Mouse (Mus musculus) stomach, embryonic 15.5 days (tissue): ENCODE measurements around the gene Brwd3. TPM values are rescaled to one million over a fixed set of nuclear protein-coding genes. Genes with fewer than 3 reads are reported as not detected.
A peak's percentile ranks its signal among the peaks of the same experiment; 100 is the strongest.

Source experiments
- ATAC-seq: fragments of 200-750 bp; cut with Nextera tagmentation; 2 replicates; pipeline ENCODE4 v1.8.0; 2017; ENCODE audit warnings: low read depth, moderate number of reproducible peaks, moderate TSS enrichment; ENCODE audit not compliant: insufficient read depth, low FRiP score
- H3K27ac ChIP-seq: fragments of 300-500 bp; sonication (generic); 2 replicates; pipeline ENCODE4 v1.5.1; 2015; ENCODE audit warnings: mild to moderate bottlenecking, inconsistent platforms
- H3K27me3 ChIP-seq: fragments of 300-500 bp; sonication (generic); replicated peaks from 2 replicates; pipeline ENCODE4 v1.6.1; 2015; ENCODE audit warnings: inconsistent platforms
- H3K36me3 ChIP-seq: fragments of 300-500 bp; sonication (generic); 2 replicates; pipeline ENCODE4 v1.6.1; 2015; ENCODE audit warnings: inconsistent platforms
- H3K4me1 ChIP-seq: fragments of 300-500 bp; sonication (generic); 2 replicates; pipeline ENCODE4 v1.6.1; 2015; ENCODE audit warnings: inconsistent platforms
- H3K4me2 ChIP-seq: fragments of 300-500 bp; sonication (generic); 2 replicates; pipeline ENCODE4 v1.6.1; 2015; ENCODE audit warnings: mild to moderate bottlenecking, inconsistent platforms
- H3K4me3 ChIP-seq: fragments of 300-500 bp; sonication (generic); replicated peaks from 2 replicates; pipeline ENCODE4 v1.5.1; 2015; ENCODE audit warnings: inconsistent platforms
- H3K9ac ChIP-seq: fragments of 300-500 bp; sonication (generic); 2 replicates; pipeline ENCODE4 v1.6.1; 2015; ENCODE audit warnings: inconsistent platforms
- H3K9me3 ChIP-seq: fragments of 300-500 bp; sonication (generic); 2 replicates; pipeline ENCODE4 v1.6.1; 2016; ENCODE audit warnings: inconsistent platforms
- WGBS: fragments of 180-500 bp; shearing (Covaris S2); methylation state at CpG from one replicate; pipeline ENCODE4 v1.1.7; 2015; 5-methylcytosine and 5-hydroxymethylcytosine counted together
- polyA plus RNA-seq: library from polyadenylated mRNA; unstranded; fragments of >200 nt; fragmentation: Nextera tagmentation; extraction: Ambion mirVana; gene quantifications from 2 replicates; pipeline ENCODE4 v1.2.1, GENCODE M21; 2015

The Brwd3 gene
- 3.7 TPM in 2 replicates for polyA plus RNA-seq

DNA sequence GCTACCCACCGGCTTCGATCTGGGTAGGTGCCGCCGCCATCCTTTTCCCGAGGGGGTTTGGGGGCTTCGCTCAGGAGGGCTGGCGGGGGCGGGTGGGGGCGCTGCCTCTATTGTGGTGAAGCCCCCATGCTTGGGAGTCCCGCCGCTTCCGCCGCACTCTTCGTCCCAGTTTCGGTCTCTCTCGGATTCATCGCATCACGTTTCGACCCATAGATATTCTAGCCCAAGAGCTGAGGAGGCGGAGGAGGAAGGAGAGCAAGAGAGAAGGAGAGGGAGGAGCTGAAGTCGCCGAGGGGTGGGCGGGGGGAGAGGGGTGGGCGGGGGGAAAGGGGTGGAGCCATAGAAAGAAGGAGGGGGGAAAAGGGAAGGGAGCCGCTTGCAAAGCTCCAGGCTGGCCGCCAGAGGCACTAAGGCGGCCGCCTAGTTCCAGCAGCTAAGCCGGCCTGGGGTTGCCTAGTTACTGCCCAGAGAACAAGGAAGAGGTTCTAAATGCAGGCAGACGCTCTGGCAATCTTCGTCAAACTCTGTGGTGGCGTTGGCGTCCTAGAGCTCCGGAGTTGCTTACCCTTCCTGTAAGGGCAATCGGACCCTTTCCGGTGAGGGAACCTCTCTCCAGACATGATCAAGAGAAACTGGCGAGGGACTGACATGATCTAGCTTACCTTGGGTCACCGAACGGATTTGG lies at the start of gene Brwd3:
Gene Brwd3 (minus strand): TSS at position 283 of the 685 bp plus-strand sequence.
- Histone ChIP-seq H3K27ac (peak within 1 kb of the TSS; percentile 81), H3K4me3 (peak within 1 kb of the TSS; percentile 55), H3K36me3 (no peaks in the 10 kb centered on the region), H3K27me3 (no peaks in the 10 kb centered on the region), H3K4me2 (peak within 1 kb of the TSS; percentile 57), H3K9ac (peak within 1 kb of the TSS; percentile 29; the same call in 1 of the 2 replicates), H3K9me3 (no peaks in the 10 kb centered on the region), H3K4me1 (no peaks in the 10 kb centered on the region)
- ATAC-seq: peak; percentile 96
- 21% methylated on average over 34 of the region's 39 CpGs for WGBS

DNA sequence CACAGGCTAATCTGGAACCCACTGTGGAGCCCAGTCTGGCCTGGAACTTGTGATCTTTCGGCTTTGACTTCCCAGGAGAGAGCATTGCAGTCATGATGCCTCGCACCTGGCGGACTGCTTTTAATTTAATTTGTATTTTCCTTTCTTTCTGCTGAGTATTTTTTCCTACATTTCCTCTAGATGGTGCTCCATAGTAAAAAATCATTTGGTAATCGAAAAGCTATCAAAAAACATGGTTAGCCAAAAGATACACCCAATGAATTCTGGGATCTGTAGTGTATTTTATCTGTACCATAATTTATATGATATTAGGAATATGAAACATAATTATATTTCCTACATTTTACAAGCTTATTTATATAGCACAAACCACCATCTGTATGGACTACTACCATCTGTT lies 28.5 kb upstream of the Brwd3 start:
- ATAC-seq: no peak
- H3K36me3 ChIP-seq: no peaks in the 10 kb centered on the region
- H3K27ac ChIP-seq: no peak overlapping the region
- H3K4me3 ChIP-seq: no peak overlapping the region
- no peaks in the 10 kb centered on the region for H3K4me1 ChIP-seq
- no peak overlapping the region for H3K9ac ChIP-seq
- 76% methylated on average over 4 of the region's 4 CpGs for whole genome bisulfite sequencing
- H3K4me2 ChIP-seq: no peak overlapping the region
- no peaks in the 10 kb centered on the region for H3K9me3 ChIP-seq
- H3K27me3 ChIP-seq: no peaks in the 10 kb centered on the region

DNA sequence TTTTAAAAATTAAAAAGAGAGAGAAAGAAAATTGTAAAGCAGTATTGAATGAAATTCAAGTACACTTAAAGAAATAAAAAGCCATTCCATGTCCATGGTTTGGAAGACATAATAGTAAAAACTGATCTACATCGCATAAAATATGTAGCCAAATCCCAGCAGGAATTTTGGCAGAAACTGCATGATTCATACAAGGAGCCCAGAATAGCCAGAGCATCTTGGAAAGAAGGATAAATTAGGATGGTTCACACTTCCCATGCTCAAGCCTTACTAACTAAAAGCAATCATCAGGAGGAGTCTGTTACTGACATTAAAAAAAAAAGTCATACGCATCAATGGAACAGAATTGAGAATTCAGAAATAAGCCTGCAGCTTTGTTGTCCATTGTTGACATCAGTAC lies 8.5 kb upstream of the Brwd3 start:
- no peaks in the 10 kb centered on the region for H3K27me3 ChIP-seq
- no peak for ATAC-seq
- H3K4me3 ChIP-seq: no peak overlapping the region
- H3K36me3 ChIP-seq: no peaks in the 10 kb centered on the region
- H3K9me3 ChIP-seq: no peaks in the 10 kb centered on the region
- no peak overlapping the region for H3K27ac ChIP-seq
- 93% methylated on average over 2 of the region's 2 CpGs for WGBS
- no peak overlapping the region for H3K9ac ChIP-seq
- no peak overlapping the region for H3K4me2 ChIP-seq
- H3K4me1 ChIP-seq: no peaks in the 10 kb centered on the region

DNA sequence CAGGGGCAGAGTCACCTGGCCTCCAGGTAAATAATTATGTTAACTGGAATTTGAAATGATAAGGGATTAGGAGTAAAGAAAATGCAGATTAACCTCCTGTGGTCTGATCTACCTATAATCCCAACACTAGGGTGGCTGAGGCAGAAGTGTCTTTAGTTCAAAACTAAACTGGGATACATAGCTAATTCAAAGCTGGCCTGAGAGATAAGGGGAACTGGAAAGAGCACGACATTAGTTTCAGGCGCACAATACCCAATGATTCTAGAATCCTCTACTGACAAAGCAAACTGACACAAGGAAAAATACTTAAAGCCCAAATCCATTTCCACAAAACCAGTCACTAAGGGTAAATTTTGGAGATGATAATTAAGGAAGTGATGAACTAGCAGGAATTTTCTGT lies 2.2 kb upstream of the Brwd3 start:
- Histone ChIP-seq H3K4me1 (no peaks in the 10 kb centered on the region), H3K9me3 (no peaks in the 10 kb centered on the region), H3K4me3 (no peak overlapping the region), H3K27ac (no peak overlapping the region), H3K27me3 (no peaks in the 10 kb centered on the region), H3K36me3 (no peaks in the 10 kb centered on the region), H3K4me2 (no peak overlapping the region), H3K9ac (no peak overlapping the region)
- 92% methylated on average over 2 of the region's 2 CpGs for WGBS
- no peak for ATAC-seq

DNA sequence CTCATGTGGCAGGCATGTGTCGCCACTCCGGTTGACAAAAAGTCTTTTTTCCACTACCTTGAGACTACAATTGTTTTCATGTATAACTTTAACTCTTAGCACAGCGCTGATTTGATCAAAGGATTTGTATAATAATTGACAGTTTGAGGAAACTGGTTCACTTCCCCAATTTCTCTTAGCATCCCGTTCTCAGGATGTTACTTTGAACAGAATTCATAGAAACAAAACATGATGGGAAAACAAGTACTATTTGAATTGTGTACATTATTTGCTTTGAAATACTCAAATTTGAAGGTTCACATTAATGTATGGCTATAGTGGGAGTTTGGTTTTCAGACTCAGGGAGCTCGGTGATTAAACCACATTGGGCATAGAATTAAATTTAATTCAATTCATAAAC lies 1.1 kb upstream of the Brwd3 start:
- Histone ChIP-seq H3K9ac (no peak overlapping the region), H3K36me3 (no peaks in the 10 kb centered on the region), H3K4me1 (no peaks in the 10 kb centered on the region), H3K9me3 (no peaks in the 10 kb centered on the region), H3K27ac (no peak overlapping the region), H3K4me3 (peak overlapping the region; percentile 55), H3K4me2 (peak overlapping the region; percentile 41), H3K27me3 (no peaks in the 10 kb centered on the region)
- ATAC-seq: no peak
- 64% methylated on average over 5 of the region's 5 CpGs for WGBS

DNA sequence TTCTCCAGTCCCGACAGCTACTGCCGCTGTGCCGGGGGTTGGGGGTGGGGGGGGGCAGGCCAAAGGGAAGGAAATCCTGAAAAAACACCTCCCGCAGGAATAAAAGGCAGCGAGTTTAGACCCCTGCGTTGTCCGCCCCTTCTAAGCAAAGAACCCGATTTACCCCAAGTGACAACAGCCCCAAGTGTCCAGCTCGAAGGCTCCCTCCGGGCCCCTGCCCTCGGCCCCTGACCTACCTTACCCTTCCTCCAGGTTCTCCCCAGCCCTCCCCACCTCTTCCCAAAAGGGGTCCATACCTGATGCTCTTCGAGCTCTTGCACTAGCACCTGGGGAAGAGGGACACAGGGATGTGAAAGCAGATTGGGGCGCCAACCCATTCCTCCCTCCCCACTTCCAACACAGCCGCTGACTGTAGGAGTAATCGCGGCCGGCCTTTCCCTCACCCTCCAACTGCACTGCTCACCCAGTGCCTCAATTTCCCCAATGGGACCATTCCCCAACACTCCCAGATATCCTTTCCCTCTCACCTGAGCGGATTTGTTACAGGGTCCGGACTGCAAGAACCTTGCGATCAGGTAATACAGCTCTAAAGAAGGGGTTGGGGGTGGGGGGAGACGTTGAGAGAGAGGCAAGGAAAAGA lies 671 bp downstream of the Brwd3 start:
- peak; percentile 11; the same call in 1 of the 2 replicates for ATAC-seq
- Histone ChIP-seq H3K4me3 (peak overlapping the region; percentile 55), H3K4me1 (no peaks in the 10 kb centered on the region), H3K9me3 (no peaks in the 10 kb centered on the region), H3K36me3 (no peaks in the 10 kb centered on the region), H3K9ac (peak overlapping the region; percentile 29; the same call in 1 of the 2 replicates), H3K27me3 (no peaks in the 10 kb centered on the region), H3K4me2 (peak overlapping the region; percentile 57), H3K27ac (peak overlapping the region; percentile 81)
- 17% methylated on average over 21 of the region's 21 CpGs for WGBS

DNA sequence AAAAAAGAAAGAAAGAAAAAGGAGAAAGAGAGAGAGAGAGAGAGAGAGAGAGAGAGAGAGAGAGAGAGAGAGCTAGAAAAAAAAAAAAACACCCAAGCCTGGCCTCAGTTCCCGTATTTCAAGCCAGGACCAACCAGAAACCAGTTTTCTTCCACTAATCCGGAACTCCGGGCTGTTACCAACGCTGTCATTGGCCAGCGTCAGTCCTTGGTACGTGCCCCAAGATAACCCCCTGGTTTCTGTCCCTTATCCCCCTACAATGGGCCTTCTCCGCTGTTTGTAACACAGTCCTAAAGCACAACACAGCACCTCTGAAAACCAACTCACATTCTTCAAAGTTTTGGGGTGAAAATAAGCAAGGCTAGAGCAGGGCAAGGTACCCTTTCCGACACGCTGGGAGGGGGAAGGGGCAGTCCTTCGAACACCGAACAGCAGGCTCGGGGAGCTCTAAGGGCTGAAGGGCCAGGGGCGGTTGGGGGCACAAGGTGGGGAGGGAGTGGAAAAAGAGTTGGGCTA lies 1.4 kb downstream of the Brwd3 start:
- H3K9ac ChIP-seq: peak overlapping the region; percentile 29; the same call in 1 of the 2 replicates
- peak overlapping the region; percentile 81 for H3K27ac ChIP-seq
- peak overlapping the region; percentile 57 for H3K4me2 ChIP-seq
- no peaks in the 10 kb centered on the region for H3K4me1 ChIP-seq
- no peaks in the 10 kb centered on the region for H3K27me3 ChIP-seq
- peak overlapping the region; percentile 55 for H3K4me3 ChIP-seq
- 13% methylated on average over 13 of the region's 13 CpGs for WGBS
- no peaks in the 10 kb centered on the region for H3K9me3 ChIP-seq
- no peaks in the 10 kb centered on the region for H3K36me3 ChIP-seq
- peak; percentile 76 for ATAC-seq

DNA sequence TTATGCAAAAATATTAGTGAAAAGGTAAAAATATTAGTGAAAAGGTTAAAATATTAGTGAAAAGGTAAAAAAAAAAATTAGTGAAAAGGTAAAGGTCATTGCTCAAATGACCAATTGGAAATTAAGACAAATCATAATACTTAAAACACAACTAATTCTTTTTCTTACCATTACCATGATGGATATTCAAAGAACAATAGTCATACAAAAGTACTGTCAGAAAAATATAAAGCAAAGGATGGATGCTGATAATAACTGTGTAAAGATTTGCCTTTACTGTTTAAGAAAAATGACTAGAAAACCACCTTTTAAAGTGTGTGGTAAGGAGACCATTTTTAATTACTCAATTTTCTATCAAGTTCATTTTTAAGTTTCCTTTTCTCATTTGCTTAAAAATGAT lies 2.9 kb downstream of the Brwd3 start:
- H3K27ac ChIP-seq: no peak overlapping the region
- no peak overlapping the region for H3K9ac ChIP-seq
- no peak overlapping the region for H3K4me2 ChIP-seq
- H3K27me3 ChIP-seq: no peaks in the 10 kb centered on the region
- no peaks in the 10 kb centered on the region for H3K4me1 ChIP-seq
- H3K9me3 ChIP-seq: no peaks in the 10 kb centered on the region
- H3K36me3 ChIP-seq: no peaks in the 10 kb centered on the region
- no peak overlapping the region for H3K4me3 ChIP-seq
- no peak for ATAC-seq

DNA sequence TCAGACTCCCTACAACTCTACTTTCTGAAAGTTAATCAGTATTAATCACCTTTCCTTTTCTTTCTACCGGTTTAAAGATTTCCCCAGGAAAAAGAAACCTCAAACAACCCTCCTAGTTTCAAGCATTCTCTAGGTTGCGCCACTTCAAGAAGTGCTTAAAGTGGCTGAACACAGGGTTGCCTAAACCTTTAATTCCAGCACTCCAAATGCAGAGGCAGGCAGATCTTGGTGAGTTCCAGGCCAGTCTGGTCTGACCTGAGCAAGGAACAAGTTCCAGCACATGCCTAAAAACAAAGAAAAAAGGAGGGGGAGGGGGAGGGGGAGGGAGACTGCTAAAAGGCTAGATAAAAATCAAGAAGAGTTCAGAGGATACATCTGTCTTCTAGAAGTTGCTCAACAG lies 6.1 kb downstream of the Brwd3 start:
- H3K4me3 ChIP-seq: no peak overlapping the region
- no peak for ATAC-seq
- H3K36me3 ChIP-seq: no peaks in the 10 kb centered on the region
- H3K4me2 ChIP-seq: no peak overlapping the region
- no peak overlapping the region for H3K27ac ChIP-seq
- no peaks in the 10 kb centered on the region for H3K27me3 ChIP-seq
- WGBS: 58% methylated on average over 2 of the region's 2 CpGs
- no peak overlapping the region for H3K9ac ChIP-seq
- H3K4me1 ChIP-seq: no peaks in the 10 kb centered on the region
- no peaks in the 10 kb centered on the region for H3K9me3 ChIP-seq

DNA sequence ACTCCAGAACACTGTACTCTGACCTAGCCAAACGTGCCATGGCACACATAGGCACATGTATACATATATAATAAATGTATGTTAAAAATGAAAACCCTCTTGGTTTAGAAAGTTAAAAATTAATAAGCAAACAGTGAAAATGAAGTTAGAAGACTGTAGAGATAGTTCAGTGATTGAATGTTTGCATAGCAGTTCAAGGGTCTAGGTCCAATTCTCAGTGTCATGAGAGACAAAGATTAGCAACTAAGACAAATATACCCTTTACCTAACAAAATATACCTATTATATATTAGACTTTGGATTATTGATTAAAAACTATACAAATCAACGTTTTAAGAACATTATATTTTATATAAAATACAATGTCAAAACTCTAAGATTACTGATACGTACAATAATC lies 36.9 kb downstream of the Brwd3 start:
- no peak overlapping the region for H3K27ac ChIP-seq
- 63% methylated on average over 3 of the region's 3 CpGs for WGBS
- ATAC-seq: no peak

DNA sequence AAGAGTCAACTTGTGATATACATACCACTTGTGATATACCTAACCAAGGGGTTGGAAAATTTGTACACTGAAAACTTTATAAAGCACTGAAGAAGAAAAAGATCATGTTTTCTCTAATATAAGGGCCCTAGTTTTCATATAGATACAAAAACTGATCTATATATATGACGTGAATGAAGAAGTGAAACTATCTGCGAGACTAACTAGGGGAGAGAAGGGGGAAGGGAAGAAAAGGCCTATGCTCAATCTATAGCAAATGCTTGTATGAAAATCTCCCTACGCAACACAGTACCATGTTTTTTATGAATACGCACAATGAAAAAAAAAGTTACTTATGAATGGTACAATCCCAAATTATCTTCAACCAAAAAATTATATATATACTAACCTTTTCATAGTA lies 50.4 kb downstream of the Brwd3 start:
- no peak for ATAC-seq
- Histone ChIP-seq H3K4me3 (no peak overlapping the region), H3K4me2 (no peak overlapping the region), H3K4me1 (no peaks in the 10 kb centered on the region), H3K9ac (no peak overlapping the region), H3K36me3 (no peaks in the 10 kb centered on the region), H3K9me3 (no peaks in the 10 kb centered on the region), H3K27me3 (no peaks in the 10 kb centered on the region), H3K27ac (no peak overlapping the region)
- 89% methylated on average over 4 of the region's 4 CpGs for WGBS

More for the DNA sequence above, 36.9 kb downstream of the Brwd3 start:
- H3K4me2 ChIP-seq: no peak overlapping the region
- no peaks in the 10 kb centered on the region for H3K36me3 ChIP-seq
- H3K27me3 ChIP-seq: no peaks in the 10 kb centered on the region
- H3K4me1 ChIP-seq: no peaks in the 10 kb centered on the region
- H3K9ac ChIP-seq: no peak overlapping the region
- H3K4me3 ChIP-seq: no peak overlapping the region
- H3K9me3 ChIP-seq: no peaks in the 10 kb centered on the region

DNA sequence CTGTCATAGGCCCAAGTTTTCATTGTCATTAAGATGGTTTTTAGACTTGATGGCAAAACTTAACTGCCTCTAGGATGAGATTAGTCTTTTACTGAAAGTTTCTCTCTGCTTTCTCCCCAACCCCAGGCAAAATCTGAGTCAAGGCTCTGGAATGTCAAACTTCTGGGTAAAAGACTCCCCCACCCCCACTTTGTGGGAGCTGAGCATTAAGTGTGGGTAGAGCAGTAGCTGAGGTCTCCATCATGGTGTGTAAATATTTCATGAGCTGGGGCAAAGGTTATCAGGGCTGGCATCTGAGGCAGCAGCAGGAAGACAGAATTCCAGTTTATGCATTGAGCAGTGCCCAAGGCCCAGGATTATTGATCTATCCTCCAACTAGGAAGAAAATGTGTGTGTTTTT lies 102.4 kb downstream of the Brwd3 start:
- no peaks in the 10 kb centered on the region for H3K27me3 ChIP-seq
- no peak overlapping the region for H3K4me3 ChIP-seq
- no peak for ATAC-seq
- no peaks in the 10 kb centered on the region for H3K9me3 ChIP-seq
- H3K36me3 ChIP-seq: no peaks in the 10 kb centered on the region
- no peak overlapping the region for H3K27ac ChIP-seq
- no peaks in the 10 kb centered on the region for H3K4me1 ChIP-seq
- no peak overlapping the region for H3K4me2 ChIP-seq
- H3K9ac ChIP-seq: no peak overlapping the region
